8 mouse cellular contexts compared by ENCODE assay signal in genomic region chr12:105013065-105013464, GRCm38 (mm10). TPM values are rescaled to one million over a fixed set of nuclear protein-coding genes. Genes with fewer than 3 reads are reported as not detected.
A peak's percentile ranks its signal among the peaks of the same experiment; 100 is the strongest.
DNase-seq lines count a peak whose midpoint lies in the region; ATAC-seq and TF ChIP-seq lines count a peak whose summit lies in the region.

No protein-coding gene starts in this region.

- peaks cover 3% of the 10 kb centered on the region for H3K27me3 ChIP-seq in intestine, embryonic 15.5 days (replicated peaks)
- no peaks in the 10 kb centered on the region for H3K27me3 ChIP-seq in liver, embryonic 16.5 days (ENCODE audit: control insufficient read depth, insufficient read depth, low read depth, low read length)
- peaks cover 12% of the 10 kb centered on the region for H3K27me3 ChIP-seq in forebrain, embryonic 16.5 days (replicated peaks; ENCODE audit: control insufficient read depth, insufficient read depth, low read length)

- ATAC-seq in intestine, embryonic 15.5 days, result no peak
- no peak for ATAC-seq in liver, embryonic 16.5 days (ENCODE audit: low read depth)
- ATAC-seq in forebrain, embryonic 16.5 days, result no peak

- H3K4me2 ChIP-seq in intestine, embryonic 15.5 days (replicated peaks), result peak overlapping the region; percentile 45
- peak overlapping the region; percentile 38; the same call in 1 of the 2 replicates for H3K4me2 ChIP-seq in liver, embryonic 16.5 days (ENCODE audit: low read depth, low read length)
- H3K4me2 ChIP-seq in forebrain, embryonic 16.5 days (ENCODE audit: low read length), result no peak overlapping the region

- DNase-seq in 416B (ENCODE audit: low read depth) (peak; percentile 99), NIH3T3 (ENCODE audit: low read depth) (peak; percentile 97)
- DNase-seq in gastrocnemius, adult 2 months, result peak; percentile 80
- peak; percentile 76 for DNase-seq in right cerebral cortex, postnatal 25 days
- DNase-seq in cerebellum, postnatal 10 days, result no peak

- H3K9me3 ChIP-seq in intestine, embryonic 15.5 days, result no peaks in the 10 kb centered on the region
- H3K9me3 ChIP-seq in liver, embryonic 16.5 days (replicated peaks; ENCODE audit: control insufficient read depth, low read length), result no peaks in the 10 kb centered on the region
- H3K9me3 ChIP-seq in forebrain, embryonic 16.5 days (ENCODE audit: control insufficient read depth, low read length), result no peaks in the 10 kb centered on the region

- peak overlapping the region; percentile 80 for H3K27ac ChIP-seq in gastrocnemius, adult 2 months
- no peak overlapping the region for H3K27ac ChIP-seq in intestine, embryonic 15.5 days
- H3K27ac ChIP-seq in liver, embryonic 16.5 days (ENCODE audit: low read length), result peak overlapping the region; percentile 94
- no peak overlapping the region for H3K27ac ChIP-seq in forebrain, embryonic 16.5 days (ENCODE audit: low read length)

- WGBS in intestine, embryonic 15.5 days, result 21% methylated on average over 17 of the region's 17 CpGs
- 6% methylated on average over 17 of the region's 17 CpGs for WGBS in liver, embryonic 16.5 days (ENCODE audit: insufficient replicate concordance)
- WGBS in forebrain, embryonic 16.5 days, result 60% methylated on average over 17 of the region's 17 CpGs

- peaks cover 16% of the 10 kb centered on the region for H3K4me1 ChIP-seq in intestine, embryonic 15.5 days (replicated peaks)
- H3K4me1 ChIP-seq in liver, embryonic 16.5 days (ENCODE audit: control insufficient read depth, low read depth, low read length), result peaks cover 81% of the 10 kb centered on the region
- peaks cover 15% of the 10 kb centered on the region for H3K4me1 ChIP-seq in forebrain, embryonic 16.5 days (replicated peaks; ENCODE audit: control insufficient read depth, insufficient read depth, low read length)

- no peak for TF ChIP-seq CTCF in gastrocnemius, adult 2 months (IDR thresholded peaks at IDR 0.05)

- no peaks in the 10 kb centered on the region for H3K36me3 ChIP-seq in intestine, embryonic 15.5 days
- H3K36me3 ChIP-seq in liver, embryonic 16.5 days (ENCODE audit: control insufficient read depth, insufficient read depth), result no peaks in the 10 kb centered on the region
- no peaks in the 10 kb centered on the region for H3K36me3 ChIP-seq in forebrain, embryonic 16.5 days (ENCODE audit: control insufficient read depth, insufficient read depth)

- H3K9ac ChIP-seq in intestine, embryonic 15.5 days, result no peak overlapping the region
- H3K9ac ChIP-seq in liver, embryonic 16.5 days (ENCODE audit: low read depth, low read length), result peak overlapping the region; percentile 48
- H3K9ac ChIP-seq in forebrain, embryonic 16.5 days (replicated peaks; ENCODE audit: low read depth, low read length), result no peak overlapping the region

- intact Hi-C loops in gastrocnemius, adult 2 months (cut with DNase I), result no loop called here

- peak overlapping the region; percentile 53 for H3K4me3 ChIP-seq in gastrocnemius, adult 2 months
- H3K4me3 ChIP-seq in intestine, embryonic 15.5 days (replicated peaks), result peak overlapping the region; percentile 5; the same call in 1 of the 2 replicates
- H3K4me3 ChIP-seq in liver, embryonic 16.5 days (ENCODE audit: low read depth, low read length), result peak overlapping the region; percentile 18
- H3K4me3 ChIP-seq in forebrain, embryonic 16.5 days (replicated peaks; ENCODE audit: low read length), result no peak overlapping the region

RNA-seq across cellular contexts. Expression of gene Syne3, which starts 3.5 kb away (rescaled TPM):
- 1 to 10 TPM; 4.1 to 4.7 TPM for total RNA-seq in gastrocnemius, adult 2 months (2021)
- polyA plus RNA-seq in intestine, embryonic 15.5 days (2015; fragmentation: Nextera tagmentation; extraction: Ambion mirVana), result 0.50 and 0.76 TPM in 2 replicates
- 2.8 TPM in 2 replicates for polyA plus RNA-seq in liver, embryonic 16.5 days (2015; fragmentation: Nextera tagmentation; extraction: Ambion mirVana)
- polyA plus RNA-seq in forebrain, embryonic 16.5 days (2015; fragmentation: Nextera tagmentation; extraction: Ambion mirVana), result 0.20 and 0.30 TPM in 2 replicates

RNA-seq across cellular contexts. Expression of gene Glrx5, which starts 19.4 kb away (rescaled TPM):
- total RNA-seq in gastrocnemius, adult 2 months (2021), result 10 to 100 TPM; 57.2 to 72.1 TPM
- 184 and 190 TPM in 2 replicates for polyA plus RNA-seq in intestine, embryonic 15.5 days (2015; fragmentation: Nextera tagmentation; extraction: Ambion mirVana)
- polyA plus RNA-seq in liver, embryonic 16.5 days (2015; fragmentation: Nextera tagmentation; extraction: Ambion mirVana), result 424 and 446 TPM in 2 replicates
- polyA plus RNA-seq in forebrain, embryonic 16.5 days (2015; fragmentation: Nextera tagmentation; extraction: Ambion mirVana), result 124 and 133 TPM in 2 replicates

Comparison
In these comparisons a context has a peak if more than half of its experiments do, and no peak if none do; other contexts are left out.
1. DNase-seq: peak in 416B (single experiment), NIH3T3 (single experiment), gastrocnemius, adult 2 months (single experiment) and right cerebral cortex, postnatal 25 days (single experiment); none in cerebellum, postnatal 10 days (0 of 2).
2. H3K27ac ChIP-seq: peak in gastrocnemius, adult 2 months (single experiment) and liver, embryonic 16.5 days (single experiment); none in intestine, embryonic 15.5 days (single experiment) and forebrain, embryonic 16.5 days (single experiment).